Mouse (Mus musculus): ENCODE data around the gene Ggnbp2. TPM values are rescaled to one million over a fixed set of nuclear protein-coding genes. Genes with fewer than 3 reads are reported as not detected.

Gene Ggnbp2
- polyA plus RNA-seq, 1 experiment = 25.4 TPM

DNA sequence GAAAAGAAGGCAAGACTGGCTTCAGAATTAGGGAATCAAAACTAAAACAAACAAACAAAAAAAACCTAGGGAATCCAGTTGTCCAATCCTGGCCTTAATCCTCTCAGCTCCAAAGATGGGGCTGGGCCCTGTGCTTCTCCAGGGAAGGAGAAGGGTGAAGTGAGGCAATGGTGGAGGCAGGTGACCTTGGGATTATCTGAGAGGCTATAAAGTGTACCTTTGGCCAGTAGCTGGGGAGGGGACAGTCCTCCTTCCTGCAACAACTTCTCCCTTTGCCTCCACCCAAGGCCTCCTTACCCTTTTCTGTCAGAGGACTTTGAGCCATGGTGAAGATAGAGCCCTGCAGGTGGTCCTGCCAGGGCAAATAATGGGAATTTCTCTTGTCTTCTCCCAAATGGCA, 43.1 kb downstream of the Ggnbp2 start:
- Histone ChIP-seq H3K27me3 (ENCODE audit: control insufficient read depth, insufficient read depth, low read length) (no peaks in the 10 kb centered on the region), H3K27ac (ENCODE audit: insufficient read depth, low read length) (peak overlapping the region; percentile 23; the same call in 1 of the 2 replicates), H3K36me3 (ENCODE audit: control insufficient read depth, insufficient read depth, low read length) (peaks cover 10% of the 10 kb centered on the region), H3K4me1 (ENCODE audit: control insufficient read depth, insufficient read depth, insufficient read length) (peaks cover 4% of the 10 kb centered on the region; the same call in 1 of the 2 replicates), H3K4me3 (ENCODE audit: extremely low read depth, insufficient read depth, insufficient read length) (peak overlapping the region; percentile 5; the same call in 1 of the 2 replicates)
- DNase-seq (ENCODE audit: low read depth in 1 of 2, low spot score in 2 of 2) = no peak
- TF ChIP-seq POLR2A (IDR thresholded peaks at IDR 0.05; ENCODE audit: low read depth, low read length) = no peak
- no peak for TF ChIP-seq CTCF (IDR thresholded peaks at IDR 0.05; ENCODE audit: extremely low read depth, insufficient read depth, insufficient read length, insufficient replicate concordance)

DNA sequence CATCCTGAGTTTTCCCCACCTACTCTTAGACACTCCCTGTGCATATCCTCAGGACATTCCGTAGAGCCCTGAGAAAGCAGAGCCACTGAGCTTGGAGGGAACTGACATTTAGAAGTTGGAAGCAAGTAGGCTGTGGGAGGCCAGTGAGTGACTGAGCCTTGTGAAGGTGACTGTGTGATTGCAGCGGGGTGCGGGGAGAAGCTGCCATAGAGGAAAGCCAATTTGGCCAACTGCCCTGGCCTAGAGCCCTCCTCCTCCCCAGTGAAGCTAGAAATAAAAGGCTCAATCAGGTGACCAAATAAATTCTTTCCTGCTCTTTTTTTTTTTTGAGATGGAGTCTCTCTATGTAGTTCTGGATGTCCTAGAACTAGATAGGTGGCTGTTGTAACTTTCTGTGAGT, 44.4 kb downstream of the Ggnbp2 start:
- H3K27ac ChIP-seq (ENCODE audit: insufficient read depth, low read length) = 0 out of 2 replicates have a peak overlapping the region, but pooled peaks have one; percentile 22
- 70% methylated on average over 3 of the region's 3 CpGs for WGBS
- H3K4me1 ChIP-seq (ENCODE audit: control insufficient read depth, insufficient read depth, insufficient read length) = peaks cover 4% of the 10 kb centered on the region; the same call in 1 of the 2 replicates
- no peaks in the 10 kb centered on the region for H3K27me3 ChIP-seq (ENCODE audit: control insufficient read depth, insufficient read depth, low read length)
- peaks cover 9% of the 10 kb centered on the region for H3K36me3 ChIP-seq (ENCODE audit: control insufficient read depth, insufficient read depth, low read length)
- no peak for DNase-seq (ENCODE audit: low read depth in 1 of 2, low spot score in 2 of 2)
- TF ChIP-seq POLR2A (IDR thresholded peaks at IDR 0.05; ENCODE audit: low read depth, low read length) (no peak), CTCF (IDR thresholded peaks at IDR 0.05; ENCODE audit: extremely low read depth, insufficient read depth, insufficient read length, insufficient replicate concordance) (no peak)
- no peak overlapping the region for H3K4me3 ChIP-seq (ENCODE audit: extremely low read depth, insufficient read depth, insufficient read length)

DNA sequence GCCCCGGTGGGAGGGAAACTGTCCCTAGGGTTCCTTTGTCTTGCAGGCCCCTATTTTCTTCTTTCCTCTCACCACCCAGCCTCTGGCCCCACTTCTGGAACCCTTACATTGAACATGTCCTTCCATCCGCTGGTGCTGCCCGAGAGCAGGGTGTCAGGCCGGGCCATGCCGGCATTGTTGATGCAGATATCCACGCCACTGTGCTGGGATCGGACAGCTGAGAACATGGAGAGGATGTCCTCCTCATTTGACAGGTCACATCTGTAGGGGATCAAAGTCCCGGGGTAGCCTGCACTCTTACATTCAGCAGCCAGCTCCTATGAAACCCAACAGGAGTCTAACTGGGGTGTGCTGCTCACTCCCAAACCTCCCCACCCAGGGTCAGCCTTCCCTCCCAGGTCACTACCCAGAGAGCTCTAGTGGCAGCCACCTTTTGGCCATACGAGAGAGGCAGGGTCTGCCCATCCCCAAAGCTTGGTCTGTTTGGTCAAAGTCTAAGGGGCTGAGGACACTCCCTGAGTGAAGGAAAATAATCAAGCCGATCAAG, 45.3 kb downstream of the Ggnbp2 start:
- Histone ChIP-seq H3K27me3 (ENCODE audit: control insufficient read depth, insufficient read depth, low read length) (no peaks in the 10 kb centered on the region), H3K27ac (ENCODE audit: insufficient read depth, low read length) (no peak overlapping the region), H3K36me3 (ENCODE audit: control insufficient read depth, insufficient read depth, low read length) (peaks cover 9% of the 10 kb centered on the region), H3K4me1 (ENCODE audit: control insufficient read depth, insufficient read depth, insufficient read length) (peaks cover 4% of the 10 kb centered on the region; the same call in 1 of the 2 replicates), H3K4me3 (ENCODE audit: extremely low read depth, insufficient read depth, insufficient read length) (no peak overlapping the region)
- no peak for TF ChIP-seq CTCF (IDR thresholded peaks at IDR 0.05; ENCODE audit: extremely low read depth, insufficient read depth, insufficient read length, insufficient replicate concordance)
- no peak for TF ChIP-seq POLR2A (IDR thresholded peaks at IDR 0.05; ENCODE audit: low read depth, low read length)
- no peak for DNase-seq (ENCODE audit: low read depth in 1 of 2, low spot score in 2 of 2)
- 93% methylated on average over 10 of the region's 10 CpGs for WGBS

DNA sequence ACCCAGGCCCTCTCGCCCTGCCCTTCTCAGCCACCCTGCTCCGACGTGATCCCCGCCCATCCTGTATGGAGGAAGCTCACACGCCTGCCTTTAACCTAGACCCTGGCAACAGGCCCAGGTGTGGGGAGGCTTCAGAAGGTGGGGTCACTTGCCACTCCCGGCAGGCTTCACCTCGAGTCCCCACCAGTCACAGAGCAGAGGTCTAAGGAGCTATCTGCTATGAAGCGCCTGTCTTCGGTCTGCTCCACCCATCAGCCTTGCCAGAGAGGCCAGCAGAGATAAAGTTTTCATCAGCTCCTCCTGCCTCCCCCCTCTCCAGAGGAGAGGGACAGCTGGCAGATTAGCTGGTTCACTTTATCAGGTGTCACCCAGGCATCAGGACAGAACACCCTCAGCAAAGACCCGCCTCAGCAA, 47.1 kb downstream of the Ggnbp2 start:
- TF ChIP-seq POLR2A (IDR thresholded peaks at IDR 0.05; ENCODE audit: low read depth, low read length) (no peak), CTCF (IDR thresholded peaks at IDR 0.05; ENCODE audit: extremely low read depth, insufficient read depth, insufficient read length, insufficient replicate concordance) (no peak)
- no peak for DNase-seq (ENCODE audit: low read depth in 1 of 2, low spot score in 2 of 2)
- H3K4me1 ChIP-seq (ENCODE audit: control insufficient read depth, insufficient read depth, insufficient read length) = peaks cover 7% of the 10 kb centered on the region; the same call in 1 of the 2 replicates
- H3K36me3 ChIP-seq (ENCODE audit: control insufficient read depth, insufficient read depth, low read length) = peaks cover 9% of the 10 kb centered on the region
- H3K4me3 ChIP-seq (ENCODE audit: extremely low read depth, insufficient read depth, insufficient read length) = no peak overlapping the region
- 60% methylated on average over 10 of the region's 10 CpGs for WGBS
- no peaks in the 10 kb centered on the region for H3K27me3 ChIP-seq (ENCODE audit: control insufficient read depth, insufficient read depth, low read length)
- H3K27ac ChIP-seq (ENCODE audit: insufficient read depth, low read length) = no peak overlapping the region

DNA sequence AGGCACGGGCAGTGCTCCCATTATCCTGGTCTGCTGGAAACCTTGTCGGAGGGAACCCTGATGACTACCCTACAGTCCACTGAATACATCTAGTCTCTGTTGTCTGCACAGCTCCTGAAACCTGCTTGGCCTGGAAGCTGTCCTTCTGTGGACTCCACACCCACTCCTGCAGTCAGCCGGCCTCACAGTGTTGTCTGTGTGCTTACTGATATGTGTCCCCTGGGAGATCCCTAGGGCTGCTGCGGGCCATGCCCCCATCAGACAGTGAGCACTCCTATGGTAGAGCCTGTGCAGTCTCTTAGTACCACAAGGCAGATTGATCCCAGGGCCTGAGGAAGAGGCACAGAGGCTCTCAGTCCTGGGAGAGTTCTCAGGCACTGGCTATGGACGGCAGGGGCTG, 48.1 kb downstream of the Ggnbp2 start:
- 80% methylated on average over 5 of the region's 5 CpGs for WGBS
- DNase-seq (ENCODE audit: low read depth in 1 of 2, low spot score in 2 of 2) = no peak
- Histone ChIP-seq H3K4me1 (ENCODE audit: control insufficient read depth, insufficient read depth, insufficient read length) (peaks cover 3% of the 10 kb centered on the region; the same call in 1 of the 2 replicates), H3K36me3 (ENCODE audit: control insufficient read depth, insufficient read depth, low read length) (peaks cover 9% of the 10 kb centered on the region), H3K27ac (ENCODE audit: insufficient read depth, low read length) (peak overlapping the region; percentile 40; the same call in 1 of the 2 replicates), H3K27me3 (ENCODE audit: control insufficient read depth, insufficient read depth, low read length) (no peaks in the 10 kb centered on the region), H3K4me3 (ENCODE audit: extremely low read depth, insufficient read depth, insufficient read length) (no peak overlapping the region)
- no peak for TF ChIP-seq CTCF (IDR thresholded peaks at IDR 0.05; ENCODE audit: extremely low read depth, insufficient read depth, insufficient read length, insufficient replicate concordance)
- TF ChIP-seq POLR2A (IDR thresholded peaks at IDR 0.05; ENCODE audit: low read depth, low read length) = no peak

DNA sequence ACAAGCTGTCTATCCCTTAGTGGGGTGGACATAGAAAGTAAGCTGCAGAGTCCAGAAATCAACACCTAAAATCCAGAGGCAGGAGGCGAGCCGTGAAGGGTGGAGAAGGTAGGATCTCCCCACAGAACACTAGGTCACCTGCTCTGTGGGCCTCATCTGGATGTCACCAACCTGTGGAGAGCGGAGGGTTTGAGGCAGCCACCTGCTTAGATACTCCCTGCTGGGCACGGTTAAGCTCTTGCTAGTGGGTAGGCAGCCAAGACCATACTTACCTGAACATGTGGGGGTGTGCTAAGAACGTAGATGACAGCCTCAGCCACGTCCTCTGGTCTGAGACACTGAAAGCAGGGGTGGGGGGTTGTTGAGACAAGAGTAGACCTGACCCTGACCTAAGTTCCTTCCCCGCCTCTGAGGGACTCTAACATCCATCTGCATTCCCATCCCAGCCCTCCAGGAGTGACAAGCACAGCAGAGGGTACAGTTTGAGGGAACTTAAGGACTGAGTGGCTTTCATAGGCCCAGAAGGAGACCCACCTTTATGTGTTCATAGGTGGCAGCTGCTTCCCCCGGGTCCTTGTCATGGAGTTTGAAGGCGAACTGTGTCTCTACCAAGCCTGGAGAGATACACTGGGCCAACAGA, 49.4 kb downstream of the Ggnbp2 start:
- H3K27me3 ChIP-seq (ENCODE audit: control insufficient read depth, insufficient read depth, low read length) = no peaks in the 10 kb centered on the region
- peaks cover 3% of the 10 kb centered on the region; the same call in 1 of the 2 replicates for H3K4me1 ChIP-seq (ENCODE audit: control insufficient read depth, insufficient read depth, insufficient read length)
- peaks cover 9% of the 10 kb centered on the region for H3K36me3 ChIP-seq (ENCODE audit: control insufficient read depth, insufficient read depth, low read length)
- no peak overlapping the region for H3K4me3 ChIP-seq (ENCODE audit: extremely low read depth, insufficient read depth, insufficient read length)
- TF ChIP-seq CTCF (IDR thresholded peaks at IDR 0.05; ENCODE audit: extremely low read depth, insufficient read depth, insufficient read length, insufficient replicate concordance) (no peak), POLR2A (IDR thresholded peaks at IDR 0.05; ENCODE audit: low read depth, low read length) (no peak)
- DNase-seq (ENCODE audit: low read depth in 1 of 2, low spot score in 2 of 2) = no peak
- H3K27ac ChIP-seq (ENCODE audit: insufficient read depth, low read length) = no peak overlapping the region
- WGBS = 98% methylated on average over 9 of the region's 9 CpGs
